Mouse (Mus musculus) neural tube, embryonic 13.5 days (tissue): ENCODE measurements at regions not wholly inside any gene's neighbourhood (a gene's known extent, or its start where the extent isn't known, plus 50 kb on each side); places are given as distances from the start of the nearest gene placed in this dataset.

ENCODE experiments used
- ATAC-seq: fragments of 200-750 bp; cut with Nextera tagmentation; 2 replicates; pipeline ENCODE4 v1.8.0; 2017; ENCODE audit warnings: low read depth, mild to moderate bottlenecking, moderate TSS enrichment, moderate library complexity
- H3K27ac ChIP-seq: fragments of 300-500 bp; sonication (generic); replicated peaks from 2 replicates; pipeline ENCODE4 v1.5.1; 2015; ENCODE audit warnings: moderate library complexity, mild to moderate bottlenecking, inconsistent platforms
- H3K27me3 ChIP-seq: fragments of 300-500 bp; sonication (generic); 2 replicates; pipeline ENCODE4 v1.6.1; 2015; ENCODE audit warnings: mild to moderate bottlenecking, inconsistent platforms
- H3K36me3 ChIP-seq: fragments of 300-500 bp; sonication (generic); 2 replicates; pipeline ENCODE4 v1.6.1; 2015; ENCODE audit warnings: mild to moderate bottlenecking, inconsistent platforms
- H3K4me1 ChIP-seq: fragments of 300-500 bp; sonication (generic); replicated peaks from 2 replicates; pipeline ENCODE4 v1.6.1; 2015; ENCODE audit warnings: inconsistent platforms
- H3K4me2 ChIP-seq: fragments of 300-500 bp; sonication (generic); 2 replicates; pipeline ENCODE4 v1.6.1; 2015; ENCODE audit warnings: inconsistent platforms, mild to moderate bottlenecking, moderate library complexity
- H3K4me3 ChIP-seq: fragments of 300-500 bp; sonication (generic); 2 replicates; pipeline ENCODE4 v1.5.1; 2015; ENCODE audit warnings: mild to moderate bottlenecking, inconsistent platforms
- H3K9ac ChIP-seq: fragments of 300-500 bp; sonication (generic); 2 replicates; pipeline ENCODE4 v1.6.1; 2015; ENCODE audit warnings: moderate library complexity, mild to moderate bottlenecking, inconsistent platforms
- H3K9me3 ChIP-seq: fragments of 300-500 bp; sonication (generic); 2 replicates; pipeline ENCODE4 v1.6.1; 2016; ENCODE audit warnings: inconsistent platforms
- WGBS: fragments of 180-500 bp; shearing (Covaris S2); methylation state at CpG from one replicate; pipeline ENCODE4 v1.1.7; 2015; 5-methylcytosine and 5-hydroxymethylcytosine counted together

DNA sequence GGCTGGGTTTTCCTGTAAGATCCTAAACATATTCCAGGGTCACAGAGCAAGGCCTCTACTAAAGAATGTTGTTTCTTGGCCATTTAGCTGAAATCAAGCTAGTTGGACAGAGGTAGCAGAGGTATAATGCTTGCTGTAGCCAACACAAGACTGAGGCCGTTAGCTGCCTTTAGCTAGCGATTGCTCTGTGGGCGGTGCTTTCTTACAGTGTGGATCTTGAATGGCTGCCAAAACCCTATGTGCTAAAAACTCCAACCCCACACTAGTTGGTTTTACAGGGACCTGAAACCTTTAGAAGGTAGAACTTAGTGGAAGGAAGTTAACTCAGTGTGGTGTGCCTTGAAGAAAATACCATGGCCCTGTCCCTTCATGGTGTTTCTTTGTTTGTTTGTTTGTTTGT, 110.9 kb upstream of the Tmc1 start:
- H3K27ac ChIP-seq = no peak overlapping the region
- H3K27me3 ChIP-seq = no peaks in the 10 kb centered on the region
- no peaks in the 10 kb centered on the region for H3K9me3 ChIP-seq
- WGBS = 77% methylated on average over 3 of the region's 3 CpGs
- H3K4me1 ChIP-seq = no peaks in the 10 kb centered on the region
- H3K4me3 ChIP-seq = no peak overlapping the region
- ATAC-seq = no peak
- H3K9ac ChIP-seq = no peak overlapping the region
- no peak overlapping the region for H3K4me2 ChIP-seq
- no peaks in the 10 kb centered on the region for H3K36me3 ChIP-seq

GRCm38 (mm10) chr19:21053597-21054544, 99.9 kb upstream of the Tmc1 start:
- H3K27me3 ChIP-seq = no peaks in the 10 kb centered on the region
- H3K4me1 ChIP-seq = no peaks in the 10 kb centered on the region
- peak; percentile 93 for ATAC-seq
- no peaks in the 10 kb centered on the region for H3K9me3 ChIP-seq
- no peak overlapping the region for H3K4me2 ChIP-seq
- 73% methylated on average over 11 of the region's 11 CpGs for WGBS
- no peak overlapping the region for H3K27ac ChIP-seq
- H3K9ac ChIP-seq = no peak overlapping the region
- H3K4me3 ChIP-seq = no peak overlapping the region
- no peaks in the 10 kb centered on the region for H3K36me3 ChIP-seq

DNA sequence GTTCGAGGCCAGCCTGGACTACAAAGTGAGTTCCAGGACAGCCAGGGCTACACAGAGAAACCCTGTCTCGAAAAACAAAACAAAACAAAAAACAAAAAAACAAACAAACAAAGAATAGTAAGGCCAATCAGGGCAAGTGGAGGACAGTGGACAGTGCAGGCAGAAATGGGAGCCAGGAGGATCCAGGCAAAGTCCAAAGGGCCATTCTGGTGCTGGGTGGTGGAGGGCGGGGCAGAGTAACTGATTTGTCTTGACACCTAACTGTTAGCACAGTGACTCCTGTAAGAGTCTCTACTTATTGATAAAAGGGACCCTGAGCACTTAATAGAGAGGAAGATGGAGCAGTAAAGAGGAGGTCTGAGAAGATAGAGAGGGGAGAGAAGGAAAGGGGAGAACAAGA, 98.8 kb upstream of the Tmc1 start:
- H3K36me3 ChIP-seq = no peaks in the 10 kb centered on the region
- no peak overlapping the region for H3K4me3 ChIP-seq
- no peaks in the 10 kb centered on the region for H3K4me1 ChIP-seq
- no peak overlapping the region for H3K4me2 ChIP-seq
- 90% methylated on average over 3 of the region's 3 CpGs for WGBS
- H3K9ac ChIP-seq = no peak overlapping the region
- H3K27ac ChIP-seq = no peak overlapping the region
- no peak for ATAC-seq
- no peaks in the 10 kb centered on the region for H3K27me3 ChIP-seq
- no peaks in the 10 kb centered on the region for H3K9me3 ChIP-seq

DNA sequence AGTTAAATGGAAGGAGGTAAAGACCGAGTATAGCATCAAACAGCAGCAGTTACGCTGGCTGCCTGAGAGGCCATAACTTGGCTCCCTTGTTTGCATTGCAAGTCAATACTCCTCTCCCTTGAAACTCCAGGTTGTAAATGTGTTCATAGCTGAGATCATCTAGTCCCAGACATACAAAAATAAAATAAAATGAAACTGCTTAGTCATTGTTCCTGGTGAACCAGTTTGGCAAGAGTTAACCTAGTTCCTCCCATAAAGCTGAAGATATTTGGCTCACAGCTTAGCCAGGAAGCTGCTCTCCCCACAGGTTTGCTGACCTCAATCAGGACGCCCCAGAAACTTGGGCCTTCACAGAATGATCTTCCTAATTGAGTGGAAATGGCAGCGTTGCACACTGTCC, 97.9 kb upstream of the Tmc1 start:
- Histone ChIP-seq H3K9ac (no peak overlapping the region), H3K36me3 (no peaks in the 10 kb centered on the region), H3K9me3 (no peaks in the 10 kb centered on the region), H3K4me3 (no peak overlapping the region), H3K4me1 (no peaks in the 10 kb centered on the region), H3K27me3 (no peaks in the 10 kb centered on the region), H3K27ac (no peak overlapping the region), H3K4me2 (no peak overlapping the region)
- WGBS = 78% methylated on average over 4 of the region's 4 CpGs
- no peak for ATAC-seq

- no peak overlapping the region for H3K9ac ChIP-seq
- ATAC-seq = no peak
- no peaks in the 10 kb centered on the region for H3K27me3 ChIP-seq
- no peak overlapping the region for H3K4me3 ChIP-seq
- H3K9me3 ChIP-seq = no peaks in the 10 kb centered on the region
- no peak overlapping the region for H3K4me2 ChIP-seq
- no peak overlapping the region for H3K27ac ChIP-seq
- 84% methylated on average over 9 of the region's 9 CpGs for WGBS
- no peaks in the 10 kb centered on the region for H3K4me1 ChIP-seq
- H3K36me3 ChIP-seq = no peaks in the 10 kb centered on the region
Observed at GRCm38 (mm10) chr19:21050994-21051721, 97.2 kb upstream of the Tmc1 start.

GRCm38 (mm10) chr19:21049301-21049700, 95.3 kb upstream of the Tmc1 start:
- H3K4me3 ChIP-seq = no peak overlapping the region
- no peaks in the 10 kb centered on the region for H3K9me3 ChIP-seq
- ATAC-seq = no peak
- no peaks in the 10 kb centered on the region for H3K36me3 ChIP-seq
- H3K4me1 ChIP-seq = no peaks in the 10 kb centered on the region
- H3K9ac ChIP-seq = no peak overlapping the region
- no peaks in the 10 kb centered on the region for H3K27me3 ChIP-seq
- no peak overlapping the region for H3K4me2 ChIP-seq
- H3K27ac ChIP-seq = no peak overlapping the region

- no peaks in the 10 kb centered on the region for H3K4me1 ChIP-seq
- 89% methylated on average over 12 of the region's 12 CpGs for WGBS
- peaks cover 6% of the 10 kb centered on the region for H3K9me3 ChIP-seq
- no peak overlapping the region for H3K4me2 ChIP-seq
- no peak overlapping the region for H3K4me3 ChIP-seq
- no peak for ATAC-seq
- no peak overlapping the region for H3K9ac ChIP-seq
- H3K36me3 ChIP-seq = no peaks in the 10 kb centered on the region
- no peaks in the 10 kb centered on the region for H3K27me3 ChIP-seq
- no peak overlapping the region for H3K27ac ChIP-seq
Observed at GRCm38 (mm10) chr19:21045565-21045964, 91.6 kb upstream of the Tmc1 start.

GRCm38 (mm10) chr19:21043958-21044357, 90.0 kb upstream of the Tmc1 start:
- H3K9ac ChIP-seq = no peak overlapping the region
- 94% methylated on average over 4 of the region's 4 CpGs for WGBS
- no peak for ATAC-seq
- no peaks in the 10 kb centered on the region for H3K4me1 ChIP-seq
- no peak overlapping the region for H3K4me2 ChIP-seq
- H3K4me3 ChIP-seq = no peak overlapping the region
- no peaks in the 10 kb centered on the region for H3K27me3 ChIP-seq
- H3K9me3 ChIP-seq = peaks cover 6% of the 10 kb centered on the region
- no peak overlapping the region for H3K27ac ChIP-seq
- H3K36me3 ChIP-seq = no peaks in the 10 kb centered on the region

DNA sequence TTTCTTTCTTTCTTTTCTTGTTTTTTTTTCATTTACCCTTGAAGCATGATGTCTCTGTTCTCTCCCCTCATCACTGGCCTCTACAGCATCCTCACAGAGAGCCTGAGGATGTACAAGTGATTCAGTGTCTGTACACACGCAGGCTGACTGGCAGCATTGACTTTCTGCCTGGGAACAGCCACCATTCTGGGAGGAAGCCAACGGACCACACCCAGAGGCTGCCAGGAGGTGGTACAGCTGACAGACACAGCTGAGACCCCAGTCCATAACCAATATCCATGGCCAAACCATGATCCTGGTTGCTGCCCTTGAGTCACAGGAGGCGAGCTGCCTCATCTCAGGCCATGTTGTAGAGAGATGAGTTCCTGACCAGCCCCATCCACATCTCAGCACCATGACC, 88.5 kb upstream of the Tmc1 start:
- Histone ChIP-seq H3K9me3 (peaks cover 6% of the 10 kb centered on the region), H3K4me1 (peaks cover 3% of the 10 kb centered on the region; the same call in 1 of the 2 replicates), H3K9ac (no peak overlapping the region), H3K27me3 (no peaks in the 10 kb centered on the region), H3K4me2 (no peak overlapping the region), H3K4me3 (no peak overlapping the region), H3K36me3 (no peaks in the 10 kb centered on the region), H3K27ac (no peak overlapping the region)
- WGBS = 85% methylated on average over 3 of the region's 3 CpGs
- ATAC-seq = no peak

DNA sequence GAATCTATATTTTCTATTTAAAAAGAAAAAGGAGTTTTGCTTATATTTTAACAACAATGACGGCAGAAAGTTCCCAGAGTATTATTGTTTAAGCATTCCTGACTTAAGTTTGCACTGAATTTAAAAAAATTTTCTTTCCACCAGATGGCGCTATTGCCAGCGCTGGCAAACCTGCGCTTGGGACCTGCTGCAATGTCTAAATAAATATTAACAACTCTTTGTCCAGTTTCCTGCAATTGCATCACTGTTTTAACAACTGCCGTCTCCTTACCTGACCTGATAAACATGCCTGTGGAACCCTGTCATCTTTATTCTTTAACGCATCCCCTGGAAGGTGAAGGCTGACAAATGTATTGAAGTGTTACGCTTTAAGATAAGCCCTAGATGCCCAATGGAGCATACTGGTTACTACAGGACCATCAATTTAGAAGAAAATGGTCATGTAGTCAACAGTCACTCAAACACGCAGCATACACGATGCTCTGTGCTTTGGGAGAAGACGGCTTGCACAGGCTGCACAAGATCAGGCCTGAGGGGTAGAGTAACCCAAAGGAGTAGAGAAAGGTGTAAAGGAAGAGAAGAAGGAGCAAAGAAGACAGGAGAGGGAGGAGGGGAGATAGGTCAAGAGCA, 83.6 kb upstream of the Tmc1 start:
- ATAC-seq = peak; percentile 54; the same call in 1 of the 2 replicates
- H3K27me3 ChIP-seq = no peaks in the 10 kb centered on the region
- no peaks in the 10 kb centered on the region for H3K9me3 ChIP-seq
- H3K9ac ChIP-seq = no peak overlapping the region
- H3K27ac ChIP-seq = no peak overlapping the region
- H3K36me3 ChIP-seq = no peaks in the 10 kb centered on the region
- no peak overlapping the region for H3K4me3 ChIP-seq
- 37% methylated on average over 10 of the region's 10 CpGs for WGBS
- H3K4me1 ChIP-seq = peaks cover 23% of the 10 kb centered on the region
- H3K4me2 ChIP-seq = no peak overlapping the region

- peak; percentile 72 for ATAC-seq
- 0 out of 2 replicates have a peak overlapping the region, but pooled peaks have one; percentile 20 for H3K27ac ChIP-seq
- no peaks in the 10 kb centered on the region for H3K27me3 ChIP-seq
- no peak overlapping the region; the same call in 1 of the 2 replicates for H3K4me2 ChIP-seq
- H3K9me3 ChIP-seq = no peaks in the 10 kb centered on the region
- H3K4me3 ChIP-seq = no peak overlapping the region
- H3K9ac ChIP-seq = no peak overlapping the region
- H3K36me3 ChIP-seq = no peaks in the 10 kb centered on the region
- peaks cover 23% of the 10 kb centered on the region for H3K4me1 ChIP-seq
- 62% methylated on average over 14 of the region's 14 CpGs for WGBS
Observed at GRCm38 (mm10) chr19:21036507-21037425, 82.8 kb upstream of the Tmc1 start.
